Comparison of ENCODE assay signal across 11 mouse cellular contexts in genomic region chr9:40397471-40398245, GRCm38 (mm10).
DNase-seq lines count a peak whose midpoint lies in the region; ATAC-seq and TF ChIP-seq lines count a peak whose summit lies in the region.
"Had no signal": no experiment of that assay in that cellular context is flagged by ENCODE, and none has a peak within 500 bp of the region (broad histone marks: within the 10 kb centered on the region; RNA-seq: fewer than 3 reads in every experiment).

No protein-coding gene starts in this region.

- H3K36me3 ChIP-seq in heart, embryonic 14.5 days (ENCODE audit: control insufficient read depth, insufficient read depth, low read length): no peaks in the 10 kb centered on the region
- H3K36me3 ChIP-seq in midbrain, embryonic 15.5 days (replicated peaks): no peaks in the 10 kb centered on the region
- H3K36me3 ChIP-seq in midbrain, embryonic 10.5 days: no peaks in the 10 kb centered on the region
- H3K36me3 ChIP-seq in ES-E14 (ENCODE audit: control insufficient read depth, insufficient read depth, low read length, poor library complexity, severe bottlenecking): no peaks in the 10 kb centered on the region
- no peaks in the 10 kb centered on the region for H3K36me3 ChIP-seq in neural tube, embryonic 14.5 days (ENCODE audit: control insufficient read depth, insufficient read depth, low read length)
- H3K36me3 ChIP-seq: heart, embryonic 13.5 days; midbrain, embryonic 12.5 days; neural tube, embryonic 12.5 days had no signal

- WGBS in heart, embryonic 14.5 days: 78% methylated on average over 7 of the region's 7 CpGs
- WGBS in midbrain, embryonic 15.5 days: 59% methylated on average over 7 of the region's 7 CpGs
- WGBS in midbrain, embryonic 10.5 days: 65% methylated on average over 7 of the region's 7 CpGs
- 65% methylated on average over 7 of the region's 7 CpGs for WGBS in neural tube, embryonic 14.5 days

- ATAC-seq in heart, embryonic 14.5 days (ENCODE audit: insufficient number of reproducible peaks, insufficient read depth, low FRiP score, low read depth): no peak
- ATAC-seq in midbrain, embryonic 15.5 days (replicated peaks): peak; percentile 6; the same call in 1 of the 2 replicates
- ATAC-seq in neural tube, embryonic 14.5 days (ENCODE audit: low read depth): 0 out of 2 replicates have a peak, but pooled peaks have one; percentile 7

- no peak for DNase-seq in heart, adult 18-20 months
- DNase-seq in midbrain, embryonic 10.5 days (ENCODE audit: low spot score): no peak
- DNase-seq in ES-E14 (ENCODE audit: low read depth, low spot score): peak; percentile 70
- no peak for DNase-seq in adrenal gland, postnatal 4 days (ENCODE audit: low spot score in 2 of 2)
- DNase-seq: cerebellum, adult 11 months had no signal

- peak overlapping the region; percentile 52 for H3K4me2 ChIP-seq in heart, embryonic 14.5 days (ENCODE audit: low read length)
- H3K4me2 ChIP-seq in midbrain, embryonic 15.5 days: no peak overlapping the region
- H3K4me2 ChIP-seq in neural tube, embryonic 14.5 days (ENCODE audit: low read depth, low read length): no peak overlapping the region

- no peaks in the 10 kb centered on the region for H3K27me3 ChIP-seq in heart, embryonic 14.5 days (ENCODE audit: control insufficient read depth, insufficient read depth, low read length)
- no peaks in the 10 kb centered on the region for H3K27me3 ChIP-seq in midbrain, embryonic 15.5 days (replicated peaks)
- H3K27me3 ChIP-seq in midbrain, embryonic 10.5 days (ENCODE audit: low read depth, poor library complexity, severe bottlenecking): no peaks in the 10 kb centered on the region
- no peaks in the 10 kb centered on the region for H3K27me3 ChIP-seq in neural tube, embryonic 14.5 days (ENCODE audit: control insufficient read depth, insufficient read depth, low read length)
- H3K27me3 ChIP-seq: heart, embryonic 13.5 days; midbrain, embryonic 12.5 days; neural tube, embryonic 12.5 days had no signal

- in situ Hi-C loops in ES-E14 (cut with MboI; ENCODE audit: low sequenced_read_pairs in 2 of 2, unreplicated experiment in 2 of 2): no loop called here

- H3K9ac ChIP-seq in heart, embryonic 14.5 days (ENCODE audit: low read length): no peak overlapping the region
- no peak overlapping the region for H3K9ac ChIP-seq in midbrain, embryonic 15.5 days
- peak overlapping the region; percentile 60; the same call in 1 of the 2 replicates for H3K9ac ChIP-seq in ES-E14 (ENCODE audit: insufficient read depth, low read depth, low read length, poor library complexity, severe bottlenecking)
- no peak overlapping the region for H3K9ac ChIP-seq in neural tube, embryonic 14.5 days (replicated peaks; ENCODE audit: low read depth, low read length)
- H3K9ac ChIP-seq: midbrain, embryonic 12.5 days; neural tube, embryonic 12.5 days had no signal

- H3K4me3 ChIP-seq in heart, embryonic 14.5 days (ENCODE audit: control insufficient read depth in 1 of 2, insufficient read depth in 1 of 2, low read depth in 1 of 2, low read length in 2 of 2): no peak overlapping the region
- no peak overlapping the region for H3K4me3 ChIP-seq in midbrain, embryonic 15.5 days
- H3K4me3 ChIP-seq in midbrain, embryonic 10.5 days: no peak overlapping the region
- peak overlapping the region in 1 of 2 experiments; percentile 24; a peak in 1 of 4 replicates for H3K4me3 ChIP-seq in ES-E14 (ENCODE audit: insufficient read depth in 1 of 2, low read depth in 1 of 2, low read length in 2 of 2, poor library complexity in 1 of 2, severe bottlenecking in 1 of 2)
- H3K4me3 ChIP-seq in neural tube, embryonic 14.5 days (ENCODE audit: low read depth, low read length): no peak overlapping the region

- no peaks in the 10 kb centered on the region for H3K9me3 ChIP-seq in heart, embryonic 14.5 days (ENCODE audit: control insufficient read depth, low read length)
- no peaks in the 10 kb centered on the region for H3K9me3 ChIP-seq in midbrain, embryonic 15.5 days
- H3K9me3 ChIP-seq in midbrain, embryonic 10.5 days (replicated peaks): no peaks in the 10 kb centered on the region
- H3K9me3 ChIP-seq in ES-E14 (ENCODE audit: control insufficient read depth, insufficient read depth, low read depth, low read length): no peaks in the 10 kb centered on the region
- H3K9me3 ChIP-seq in neural tube, embryonic 14.5 days (ENCODE audit: control insufficient read depth, low read length): no peaks in the 10 kb centered on the region
- H3K9me3 ChIP-seq: heart, embryonic 13.5 days; midbrain, embryonic 12.5 days; neural tube, embryonic 12.5 days had no signal

- no peak overlapping the region; a peak in 1 of 4 replicates for H3K27ac ChIP-seq in heart, embryonic 14.5 days (replicated peaks in 1 of 2; ENCODE audit: control insufficient read depth in 1 of 2, insufficient read depth in 1 of 2, low read depth in 2 of 2, low read length in 2 of 2)
- peak overlapping the region; percentile 73 for H3K27ac ChIP-seq in midbrain, embryonic 15.5 days
- no peak overlapping the region for H3K27ac ChIP-seq in midbrain, embryonic 10.5 days (replicated peaks)
- H3K27ac ChIP-seq in ES-E14 (ENCODE audit: insufficient read depth, low read depth, low read length, poor library complexity, severe bottlenecking): peak overlapping the region; percentile 98
- no peak overlapping the region for H3K27ac ChIP-seq in neural tube, embryonic 14.5 days (ENCODE audit: low read depth, low read length)
- H3K27ac ChIP-seq: heart, embryonic 13.5 days; neural tube, embryonic 12.5 days had no signal

- peaks cover 8 to 13% of the 10 kb centered on the region in 2 experiments for H3K4me1 ChIP-seq in heart, embryonic 14.5 days (ENCODE audit: control insufficient read depth in 2 of 2, insufficient read depth in 2 of 2, low read length in 2 of 2)
- peaks cover 6% of the 10 kb centered on the region for H3K4me1 ChIP-seq in midbrain, embryonic 15.5 days
- H3K4me1 ChIP-seq in midbrain, embryonic 10.5 days: peaks cover 7% of the 10 kb centered on the region
- H3K4me1 ChIP-seq in ES-E14 (ENCODE audit: control insufficient read depth in 2 of 2, insufficient read depth in 2 of 2, low read length in 2 of 2, poor library complexity in 1 of 2): peaks cover 13 to 30% of the 10 kb centered on the region in 2 experiments
- peaks cover 2% of the 10 kb centered on the region; the same call in 1 of the 2 replicates for H3K4me1 ChIP-seq in neural tube, embryonic 14.5 days (ENCODE audit: control insufficient read depth, insufficient read depth, low read length)

TF ChIP-seq in ES-E14, 5 proteins besides CTCF, POLR2A, EP300 and RAD21:
- TF ChIP-seq CHD2 (IDR thresholded peaks at IDR 0.05; ENCODE audit: low read depth, low read length): peak; percentile 70
- no peak for TF ChIP-seq ZC3H11A (IDR thresholded peaks at IDR 0.05; ENCODE audit: borderline replicate concordance, low read depth, low read length)

Comparison
In these comparisons a context has a peak if more than half of its experiments do, and no peak if none do; other contexts are left out.
1. H3K27ac ChIP-seq: peak in midbrain, embryonic 15.5 days (single experiment) and ES-E14 (single experiment); none in heart, embryonic 14.5 days (0 of 2), midbrain, embryonic 10.5 days (single experiment) and neural tube, embryonic 14.5 days (single experiment).